Mouse (Mus musculus): ENCODE data around the gene Stat5a.

GRCm38 (mm10) chr11:100912401-100913155 is 53.4 kb downstream of the Stat5a start:
- no peak for TF ChIP-seq CTCF (IDR thresholded peaks at IDR 0.05; ENCODE audit: low read depth)
- TF ChIP-seq EP300 (IDR thresholded peaks at IDR 0.05; ENCODE audit: low read depth) = no peak
